Mouse (Mus musculus) spleen, adult 2 months (tissue): Measurements from ENCODE around the gene Gm49380.

Experiments
- CTCF ChIP-seq: fragments of 200-500 bp; IDR thresholded peaks from 2 replicates; pipeline ENCODE4 v1.5.1; 2011; ENCODE audit warnings: mild to moderate bottlenecking, inconsistent platforms; ENCODE audit not compliant: insufficient read depth, insufficient read length, insufficient replicate concordance; ENCODE audit errors: extremely low read depth
- POLR2A ChIP-seq: fragments of 200-500 bp; IDR thresholded peaks from 2 replicates; pipeline ENCODE4 v1.6.1; 2011; ENCODE audit warnings: low read depth, low read length, inconsistent platforms

DNA sequence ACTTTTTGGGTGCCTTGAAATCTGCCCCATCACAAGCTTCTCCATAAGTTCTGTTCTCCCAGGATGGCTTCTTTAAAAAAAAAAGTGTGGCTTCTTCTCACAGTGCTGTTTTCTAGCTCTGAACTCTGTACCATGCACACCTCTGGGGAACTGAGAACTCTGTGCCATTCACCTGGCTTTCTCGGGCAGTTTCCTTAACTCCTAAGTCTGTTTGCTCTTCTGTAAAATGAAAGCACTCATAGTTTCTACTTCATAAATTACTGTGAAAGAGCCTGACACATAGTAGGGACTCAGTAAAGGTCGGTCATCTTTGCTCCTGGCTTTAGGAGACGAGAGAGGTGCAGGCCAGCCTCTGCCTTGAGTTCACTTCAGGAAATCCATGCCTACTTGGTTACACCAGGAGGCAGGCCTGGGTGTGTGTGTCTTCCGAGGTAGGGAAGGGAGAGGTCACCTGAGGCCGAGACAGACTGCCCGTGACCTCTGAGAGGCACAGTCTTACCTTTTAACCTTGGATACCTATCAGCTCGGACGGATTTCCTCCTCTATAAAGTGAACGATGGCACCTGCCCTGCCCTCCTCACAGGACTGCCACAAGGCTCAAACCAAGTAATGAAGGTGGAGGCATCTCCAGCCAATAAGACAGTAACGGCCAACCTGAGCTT is 35.0 kb downstream of the Gm49380 start:
- TF ChIP-seq CTCF (no peak), POLR2A (no peak)
